Mouse (Mus musculus): ENCODE data around the gene Zbtb32. TPM values are rescaled to one million over a fixed set of nuclear protein-coding genes. Genes with fewer than 3 reads are reported as not detected.

Zbtb32 gene
- polyA plus RNA-seq, 1 experiment, result not detected

- TF ChIP-seq POLR2A (IDR thresholded peaks at IDR 0.05; ENCODE audit: borderline replicate concordance, insufficient read depth, low read length), result no peak
- no peak for TF ChIP-seq CTCF (IDR thresholded peaks at IDR 0.05; ENCODE audit: borderline replicate concordance, insufficient read depth, low read depth, low read length)
- H3K4me3 ChIP-seq (replicated peaks; ENCODE audit: insufficient read depth, low read depth, low read length), result no peak overlapping the region
- H3K27ac ChIP-seq (ENCODE audit: insufficient read depth, low read length), result no peak overlapping the region
- WGBS, result 58% methylated on average over 7 of the region's 7 CpGs
- no peaks in the 10 kb centered on the region for H3K4me1 ChIP-seq (ENCODE audit: control insufficient read depth, insufficient read depth, low read length)
- H3K27me3 ChIP-seq (ENCODE audit: control insufficient read depth, insufficient read depth, low read length), result no peaks in the 10 kb centered on the region
- DNase-seq, result no peak
Measured at GRCm38 (mm10) chr7:30610043-30610442, 11.3 kb upstream of the Zbtb32 start.

- no peaks in the 10 kb centered on the region for H3K4me1 ChIP-seq (ENCODE audit: control insufficient read depth, insufficient read depth, low read length)
- no peak overlapping the region for H3K4me3 ChIP-seq (replicated peaks; ENCODE audit: insufficient read depth, low read depth, low read length)
- no peak overlapping the region for H3K27ac ChIP-seq (ENCODE audit: insufficient read depth, low read length)
- no peaks in the 10 kb centered on the region for H3K27me3 ChIP-seq (ENCODE audit: control insufficient read depth, insufficient read depth, low read length)
- WGBS, result 59% methylated on average over 15 of the region's 16 CpGs
- no peak for TF ChIP-seq POLR2A (IDR thresholded peaks at IDR 0.05; ENCODE audit: borderline replicate concordance, insufficient read depth, low read length)
- no peak for TF ChIP-seq CTCF (IDR thresholded peaks at IDR 0.05; ENCODE audit: borderline replicate concordance, insufficient read depth, low read depth, low read length)
- no peak for DNase-seq
Measured at GRCm38 (mm10) chr7:30608476-30608875, 9.8 kb upstream of the Zbtb32 start.

GRCm38 (mm10) chr7:30607706-30608309 lies 9.1 kb upstream of the Zbtb32 start:
- peak; percentile 44 to 49 for DNase-seq
- H3K4me1 ChIP-seq (ENCODE audit: control insufficient read depth, insufficient read depth, low read length), result no peaks in the 10 kb centered on the region
- no peaks in the 10 kb centered on the region for H3K27me3 ChIP-seq (ENCODE audit: control insufficient read depth, insufficient read depth, low read length)
- no peak overlapping the region for H3K27ac ChIP-seq (ENCODE audit: insufficient read depth, low read length)
- no peak overlapping the region for H3K4me3 ChIP-seq (replicated peaks; ENCODE audit: insufficient read depth, low read depth, low read length)
- TF ChIP-seq CTCF (IDR thresholded peaks at IDR 0.05; ENCODE audit: borderline replicate concordance, insufficient read depth, low read depth, low read length), result peak; percentile 64; the same call in 1 of the 2 replicates
- TF ChIP-seq POLR2A (IDR thresholded peaks at IDR 0.05; ENCODE audit: borderline replicate concordance, insufficient read depth, low read length), result no peak
- WGBS, result 21% methylated on average over 8 of the region's 8 CpGs

- no peak for DNase-seq
- H3K4me1 ChIP-seq (ENCODE audit: control insufficient read depth, insufficient read depth, low read length), result peaks cover 6% of the 10 kb centered on the region
- no peak overlapping the region for H3K4me3 ChIP-seq (replicated peaks; ENCODE audit: insufficient read depth, low read depth, low read length)
- WGBS, result 81% methylated on average over 8 of the region's 8 CpGs
- TF ChIP-seq POLR2A (IDR thresholded peaks at IDR 0.05; ENCODE audit: borderline replicate concordance, insufficient read depth, low read length), result no peak
- no peak for TF ChIP-seq CTCF (IDR thresholded peaks at IDR 0.05; ENCODE audit: borderline replicate concordance, insufficient read depth, low read depth, low read length)
- no peaks in the 10 kb centered on the region for H3K27me3 ChIP-seq (ENCODE audit: control insufficient read depth, insufficient read depth, low read length)
- H3K27ac ChIP-seq (ENCODE audit: insufficient read depth, low read length), result no peak overlapping the region
Measured at GRCm38 (mm10) chr7:30604944-30605343, 6.2 kb upstream of the Zbtb32 start.

GRCm38 (mm10) chr7:30604424-30604823 lies 5.7 kb upstream of the Zbtb32 start:
- TF ChIP-seq POLR2A (IDR thresholded peaks at IDR 0.05; ENCODE audit: borderline replicate concordance, insufficient read depth, low read length) (no peak), CTCF (IDR thresholded peaks at IDR 0.05; ENCODE audit: borderline replicate concordance, insufficient read depth, low read depth, low read length) (no peak)
- no peaks in the 10 kb centered on the region for H3K27me3 ChIP-seq (ENCODE audit: control insufficient read depth, insufficient read depth, low read length)
- no peak overlapping the region for H3K27ac ChIP-seq (ENCODE audit: insufficient read depth, low read length)
- no peak for DNase-seq
- H3K4me1 ChIP-seq (ENCODE audit: control insufficient read depth, insufficient read depth, low read length), result peaks cover 6% of the 10 kb centered on the region
- WGBS, result 58% methylated on average over 8 of the region's 8 CpGs
- no peak overlapping the region for H3K4me3 ChIP-seq (replicated peaks; ENCODE audit: insufficient read depth, low read depth, low read length)

GRCm38 (mm10) chr7:30602583-30602982 lies 3.9 kb upstream of the Zbtb32 start:
- WGBS, result 72% methylated on average over 3 of the region's 3 CpGs
- no peak overlapping the region for H3K27ac ChIP-seq (ENCODE audit: insufficient read depth, low read length)
- TF ChIP-seq POLR2A (IDR thresholded peaks at IDR 0.05; ENCODE audit: borderline replicate concordance, insufficient read depth, low read length), result no peak
- TF ChIP-seq CTCF (IDR thresholded peaks at IDR 0.05; ENCODE audit: borderline replicate concordance, insufficient read depth, low read depth, low read length), result no peak
- no peak for DNase-seq
- no peaks in the 10 kb centered on the region for H3K27me3 ChIP-seq (ENCODE audit: control insufficient read depth, insufficient read depth, low read length)
- H3K4me1 ChIP-seq (ENCODE audit: control insufficient read depth, insufficient read depth, low read length), result peaks cover 6% of the 10 kb centered on the region
- H3K4me3 ChIP-seq (replicated peaks; ENCODE audit: insufficient read depth, low read depth, low read length), result no peak overlapping the region

- Histone ChIP-seq H3K4me3 (replicated peaks; ENCODE audit: insufficient read depth, low read depth, low read length) (no peak overlapping the region), H3K27ac (ENCODE audit: insufficient read depth, low read length) (peak overlapping the region; percentile 37; the same call in 1 of the 2 replicates), H3K27me3 (ENCODE audit: control insufficient read depth, insufficient read depth, low read length) (no peaks in the 10 kb centered on the region), H3K4me1 (ENCODE audit: control insufficient read depth, insufficient read depth, low read length) (peaks cover 6% of the 10 kb centered on the region)
- TF ChIP-seq CTCF (IDR thresholded peaks at IDR 0.05; ENCODE audit: borderline replicate concordance, insufficient read depth, low read depth, low read length) (no peak), POLR2A (IDR thresholded peaks at IDR 0.05; ENCODE audit: borderline replicate concordance, insufficient read depth, low read length) (no peak)
- no peak for DNase-seq
- WGBS, result 45% methylated on average over 7 of the region's 7 CpGs
Measured at GRCm38 (mm10) chr7:30600651-30601050, 1.9 kb upstream of the Zbtb32 start.

- DNase-seq, result peak; percentile 95 to 98
- TF ChIP-seq POLR2A (IDR thresholded peaks at IDR 0.05; ENCODE audit: borderline replicate concordance, insufficient read depth, low read length), result peak; percentile 59; the same call in 1 of the 2 replicates
- TF ChIP-seq CTCF (IDR thresholded peaks at IDR 0.05; ENCODE audit: borderline replicate concordance, insufficient read depth, low read depth, low read length), result no peak
- Histone ChIP-seq H3K27me3 (ENCODE audit: control insufficient read depth, insufficient read depth, low read length) (no peaks in the 10 kb centered on the region), H3K27ac (ENCODE audit: insufficient read depth, low read length) (peak overlapping the region; percentile 37; the same call in 1 of the 2 replicates), H3K4me1 (ENCODE audit: control insufficient read depth, insufficient read depth, low read length) (peaks cover 6% of the 10 kb centered on the region), H3K4me3 (replicated peaks; ENCODE audit: insufficient read depth, low read depth, low read length) (peak overlapping the region; percentile 31)
- 2% methylated on average over 16 of the region's 16 CpGs for WGBS
Measured at GRCm38 (mm10) chr7:30599933-30600353, 1.2 kb upstream of the Zbtb32 start.

Data from cerebellum, adult 2 months (tissue).